Mouse (Mus musculus) hindbrain, embryonic 10.5 days (tissue): ENCODE results near the gene Ttc5. TPM values are rescaled to one million over a fixed set of nuclear protein-coding genes. Genes with fewer than 3 reads are reported as not detected.

Source experiments
- DNase-seq: peaks from one replicate; pipeline ENCODE4 v3.0.0-alpha.2; 2017; ENCODE audit warnings: low spot score
- H3K27ac ChIP-seq: fragments of 300-500 bp; sonication (generic); 2 replicates; pipeline ENCODE4 v1.5.1; 2016; ENCODE audit warnings: mild to moderate bottlenecking, moderate library complexity
- H3K27me3 ChIP-seq: fragments of 300-500 bp; sonication (generic); 2 replicates; pipeline ENCODE4 v1.6.1; 2016; ENCODE audit warnings: mild to moderate bottlenecking; ENCODE audit not compliant: poor library complexity, insufficient read depth, severe bottlenecking
- H3K36me3 ChIP-seq: fragments of 300-500 bp; sonication (generic); 2 replicates; pipeline ENCODE4 v1.6.1; 2016; ENCODE audit warnings: mild to moderate bottlenecking, moderate library complexity
- H3K4me1 ChIP-seq: fragments of 300-500 bp; sonication (generic); replicated peaks from 2 replicates; pipeline ENCODE4 v1.6.1; 2016; ENCODE audit warnings: mild to moderate bottlenecking
- H3K4me3 ChIP-seq: fragments of 300-500 bp; sonication (generic); 2 replicates; pipeline ENCODE4 v1.5.1; 2016; ENCODE audit warnings: mild to moderate bottlenecking, moderate library complexity
- H3K9me3 ChIP-seq: fragments of 300-500 bp; sonication (generic); 2 replicates; pipeline ENCODE4 v1.6.1; 2016; ENCODE audit warnings: mild to moderate bottlenecking, moderate library complexity
- WGBS: fragments of 180-500 bp; shearing (Covaris S2); methylation state at CpG from one replicate; pipeline ENCODE4 v1.1.7; 2016; 5-methylcytosine and 5-hydroxymethylcytosine counted together
- polyA plus RNA-seq: library from polyadenylated mRNA; unstranded; fragments of >200 nt; fragmentation: Nextera tagmentation; extraction: Ambion mirVana; gene quantifications from 2 replicates; pipeline ENCODE4 v1.2.1, GENCODE M21; 2016

The Ttc5 gene
- polyA plus RNA-seq, 1 experiment from 2014 or later = 123 TPM

DNA sequence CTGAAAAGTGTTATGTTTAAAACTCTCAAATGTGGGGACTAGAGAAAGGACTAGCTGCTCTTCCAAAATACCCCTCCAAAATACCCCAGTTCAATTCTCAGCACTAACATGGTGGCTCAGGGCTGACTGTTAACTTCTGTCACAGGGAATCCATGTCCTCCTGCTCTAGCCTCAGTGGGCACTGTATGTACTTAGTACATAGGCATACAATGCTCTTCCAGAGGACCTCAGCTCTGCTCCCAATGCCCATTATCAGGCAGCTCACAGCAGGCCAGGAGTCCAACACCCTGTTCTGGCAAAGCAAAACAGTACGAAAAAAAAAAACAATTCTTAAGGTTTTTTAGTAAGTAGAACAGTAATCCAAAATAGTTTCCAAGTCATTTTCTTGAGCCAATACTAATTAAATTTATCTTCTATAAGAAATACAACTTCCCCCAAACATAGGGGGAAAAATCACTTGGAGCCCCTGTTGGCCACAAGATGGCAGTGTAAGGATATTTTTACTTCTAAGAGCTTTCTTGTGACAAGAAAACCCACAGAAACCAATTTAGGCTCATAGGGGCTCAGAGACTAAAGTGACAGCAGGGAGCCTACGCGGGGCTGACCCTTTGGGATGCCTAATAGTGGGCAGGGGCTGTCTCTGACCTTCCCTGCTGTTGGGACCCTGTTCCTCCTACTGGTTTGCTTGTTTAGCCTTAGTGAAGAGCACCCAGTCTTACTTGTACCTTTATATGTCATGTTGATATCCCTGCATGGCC, 14.4 kb upstream of the Ttc5 start:
- peak; percentile 43 for DNase-seq
- Histone ChIP-seq H3K27ac (no peak overlapping the region), H3K4me3 (peak overlapping the region; percentile 9; the same call in 1 of the 2 replicates), H3K9me3 (no peaks in the 10 kb centered on the region), H3K36me3 (no peaks in the 10 kb centered on the region), H3K27me3 (no peaks in the 10 kb centered on the region), H3K4me1 (peaks cover 3% of the 10 kb centered on the region; the same call in 1 of the 2 replicates)
- WGBS = 6% methylated on average over 3 of the region's 3 CpGs

DNA sequence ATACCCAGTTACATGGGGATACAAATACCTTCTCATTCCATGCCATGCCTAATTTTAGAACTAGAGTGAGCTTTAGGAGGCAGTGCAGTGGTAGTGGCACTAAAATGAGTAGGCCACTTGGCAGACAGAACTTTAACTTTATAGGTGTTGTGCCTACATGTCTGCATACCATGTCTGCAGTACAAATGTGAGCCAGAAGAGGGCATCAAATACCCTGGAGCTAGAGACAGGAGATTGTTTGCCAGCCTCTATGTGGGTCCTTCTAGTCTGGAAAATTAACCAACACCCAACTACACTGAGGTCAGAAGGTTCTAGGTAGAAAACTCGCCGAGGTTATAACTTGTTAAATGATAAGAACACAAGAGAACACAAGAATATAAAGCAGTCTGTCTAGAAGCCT, 13.2 kb upstream of the Ttc5 start:
- 71% methylated on average over 2 of the region's 2 CpGs for WGBS
- Histone ChIP-seq H3K4me1 (peaks cover 3% of the 10 kb centered on the region; the same call in 1 of the 2 replicates), H3K36me3 (no peaks in the 10 kb centered on the region), H3K27ac (no peak overlapping the region), H3K4me3 (no peak overlapping the region), H3K27me3 (no peaks in the 10 kb centered on the region), H3K9me3 (no peaks in the 10 kb centered on the region)
- DNase-seq = no peak

DNA sequence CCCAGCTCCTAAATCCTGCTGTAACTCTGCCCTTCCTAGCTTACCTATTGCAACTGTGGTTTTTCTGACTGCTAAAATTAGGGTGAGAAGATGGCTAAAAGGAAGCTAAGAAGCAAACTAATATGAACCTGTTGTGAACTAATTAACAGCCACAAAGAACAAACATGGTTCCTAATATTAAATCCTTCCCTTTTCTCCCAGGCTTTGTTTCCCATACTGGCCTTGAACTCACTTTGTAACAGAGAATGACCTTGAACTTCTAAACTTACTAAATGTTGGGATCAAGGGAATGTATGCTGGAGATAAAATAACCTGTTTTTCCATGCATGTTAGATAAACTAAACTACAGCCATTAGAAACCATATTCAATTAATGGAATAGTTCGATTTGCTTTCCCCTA, 11.1 kb upstream of the Ttc5 start:
- Histone ChIP-seq H3K27me3 (no peaks in the 10 kb centered on the region), H3K9me3 (no peaks in the 10 kb centered on the region), H3K36me3 (no peaks in the 10 kb centered on the region), H3K27ac (no peak overlapping the region), H3K4me1 (peaks cover 3% of the 10 kb centered on the region; the same call in 1 of the 2 replicates), H3K4me3 (no peak overlapping the region)
- WGBS = 89% methylated on average over 1 of the region's 1 CpGs
- DNase-seq = no peak

- no peak for DNase-seq
- Histone ChIP-seq H3K36me3 (no peaks in the 10 kb centered on the region), H3K9me3 (no peaks in the 10 kb centered on the region), H3K27me3 (no peaks in the 10 kb centered on the region), H3K4me3 (no peak overlapping the region), H3K27ac (no peak overlapping the region), H3K4me1 (peaks cover 3% of the 10 kb centered on the region; the same call in 1 of the 2 replicates)
- WGBS = 86% methylated on average over 4 of the region's 4 CpGs
These were observed 10.6 kb upstream of the Ttc5 start for GRCm38 (mm10) chr14:50795965-50796364.

GRCm38 (mm10) chr14:50795261-50795935, 10.1 kb upstream of the Ttc5 start:
- no peak for DNase-seq
- Histone ChIP-seq H3K36me3 (no peaks in the 10 kb centered on the region), H3K9me3 (no peaks in the 10 kb centered on the region), H3K4me1 (peaks cover 3% of the 10 kb centered on the region; the same call in 1 of the 2 replicates), H3K4me3 (no peak overlapping the region), H3K27me3 (no peaks in the 10 kb centered on the region), H3K27ac (no peak overlapping the region)
- WGBS = 91% methylated on average over 24 of the region's 24 CpGs

DNA sequence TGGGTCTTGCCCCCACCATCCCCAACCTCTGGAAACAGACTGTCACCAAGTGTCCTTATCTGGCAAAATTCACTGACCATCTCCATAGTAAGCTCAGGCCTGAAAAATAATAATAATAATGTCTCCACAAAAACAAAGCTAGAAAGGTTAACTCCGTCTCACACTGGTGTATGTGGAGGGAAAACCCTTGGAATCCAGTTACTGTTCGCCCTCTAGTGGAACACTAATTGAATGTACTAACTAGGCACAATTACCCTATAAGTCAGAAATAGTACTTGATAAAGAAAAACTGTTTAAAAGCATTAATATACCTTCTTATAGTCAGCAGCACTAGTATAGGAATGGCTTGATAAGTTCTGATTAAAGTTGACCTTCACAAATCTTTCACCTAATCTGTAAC, 2.8 kb upstream of the Ttc5 start:
- no peak overlapping the region for H3K27ac ChIP-seq
- WGBS = 13% methylated on average over 2 of the region's 2 CpGs
- H3K36me3 ChIP-seq = no peaks in the 10 kb centered on the region
- no peak overlapping the region for H3K4me3 ChIP-seq
- H3K9me3 ChIP-seq = no peaks in the 10 kb centered on the region
- no peaks in the 10 kb centered on the region for H3K27me3 ChIP-seq
- H3K4me1 ChIP-seq = peaks cover 8% of the 10 kb centered on the region
- no peak for DNase-seq

DNA sequence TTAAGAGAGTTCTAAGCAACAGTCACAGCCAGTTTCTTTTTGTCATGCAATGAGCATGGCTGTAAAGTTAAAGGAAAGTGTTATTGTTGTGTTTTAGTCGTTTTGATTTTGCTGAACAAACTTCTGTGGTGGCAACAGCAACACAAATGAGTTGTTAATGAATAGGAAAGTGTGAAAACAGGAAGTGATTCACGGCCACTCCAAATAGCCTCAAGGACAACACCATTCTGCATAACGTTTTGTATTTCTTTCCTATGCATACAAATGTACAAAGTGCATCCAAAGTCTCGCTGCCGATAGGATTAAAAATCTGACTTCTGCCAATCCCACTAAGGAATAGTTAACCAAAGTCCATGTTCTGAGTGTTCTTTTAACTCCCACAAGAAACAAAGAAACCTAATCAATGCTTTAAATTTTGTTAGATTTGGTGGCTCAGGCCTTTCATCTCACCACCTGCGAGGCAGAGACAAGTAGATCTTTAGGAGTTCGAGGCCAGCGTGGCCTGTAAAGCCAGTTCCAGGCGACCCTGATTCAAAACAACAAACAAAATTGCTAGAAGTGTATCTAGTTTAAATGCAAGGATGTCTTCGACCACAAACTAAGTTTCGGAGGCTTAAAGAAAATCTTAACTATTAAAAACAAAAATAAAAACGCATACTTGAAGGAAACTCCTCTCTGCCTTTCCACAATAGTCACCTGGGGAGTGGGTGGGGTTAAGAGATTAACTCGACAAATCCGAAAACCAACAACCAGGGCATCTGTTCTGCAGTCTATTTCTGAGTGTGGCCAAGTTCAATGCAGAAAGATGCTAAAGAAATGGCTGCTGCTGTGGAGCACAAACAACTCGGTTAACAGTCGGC, 698 bp downstream of the Ttc5 start:
- Histone ChIP-seq H3K4me1 (peaks cover 8% of the 10 kb centered on the region), H3K36me3 (peaks cover 29% of the 10 kb centered on the region), H3K27ac (peak overlapping the region; percentile 94), H3K4me3 (peak overlapping the region; percentile 82), H3K27me3 (no peaks in the 10 kb centered on the region), H3K9me3 (no peaks in the 10 kb centered on the region; the same call in 1 of the 2 replicates)
- 30% methylated on average over 16 of the region's 16 CpGs for WGBS
- DNase-seq = no peak

- no peak for DNase-seq
- H3K9me3 ChIP-seq = no peaks in the 10 kb centered on the region; the same call in 1 of the 2 replicates
- no peak overlapping the region for H3K27ac ChIP-seq
- H3K4me3 ChIP-seq = no peak overlapping the region
- peaks cover 8% of the 10 kb centered on the region for H3K4me1 ChIP-seq
- H3K36me3 ChIP-seq = peaks cover 49% of the 10 kb centered on the region
- WGBS = 95% methylated on average over 3 of the region's 3 CpGs
- no peaks in the 10 kb centered on the region for H3K27me3 ChIP-seq
These were observed 3.2 kb downstream of the Ttc5 start for GRCm38 (mm10) chr14:50782166-50782565.

GRCm38 (mm10) chr14:50771342-50771741, 14.0 kb downstream of the Ttc5 start:
- no peaks in the 10 kb centered on the region for H3K9me3 ChIP-seq
- WGBS = 83% methylated on average over 2 of the region's 2 CpGs
- no peaks in the 10 kb centered on the region for H3K4me1 ChIP-seq
- H3K27me3 ChIP-seq = no peaks in the 10 kb centered on the region
- H3K4me3 ChIP-seq = no peak overlapping the region
- no peak overlapping the region for H3K27ac ChIP-seq
- peaks cover 96% of the 10 kb centered on the region for H3K36me3 ChIP-seq
- DNase-seq = no peak

- H3K9me3 ChIP-seq = no peaks in the 10 kb centered on the region
- H3K4me1 ChIP-seq = no peaks in the 10 kb centered on the region
- no peak for DNase-seq
- H3K36me3 ChIP-seq = peaks cover 75% of the 10 kb centered on the region
- H3K27ac ChIP-seq = no peak overlapping the region
- 92% methylated on average over 6 of the region's 6 CpGs for WGBS
- no peak overlapping the region for H3K4me3 ChIP-seq
- H3K27me3 ChIP-seq = no peaks in the 10 kb centered on the region
These were observed 19.6 kb downstream of the Ttc5 start for GRCm38 (mm10) chr14:50765736-50766135.

DNA sequence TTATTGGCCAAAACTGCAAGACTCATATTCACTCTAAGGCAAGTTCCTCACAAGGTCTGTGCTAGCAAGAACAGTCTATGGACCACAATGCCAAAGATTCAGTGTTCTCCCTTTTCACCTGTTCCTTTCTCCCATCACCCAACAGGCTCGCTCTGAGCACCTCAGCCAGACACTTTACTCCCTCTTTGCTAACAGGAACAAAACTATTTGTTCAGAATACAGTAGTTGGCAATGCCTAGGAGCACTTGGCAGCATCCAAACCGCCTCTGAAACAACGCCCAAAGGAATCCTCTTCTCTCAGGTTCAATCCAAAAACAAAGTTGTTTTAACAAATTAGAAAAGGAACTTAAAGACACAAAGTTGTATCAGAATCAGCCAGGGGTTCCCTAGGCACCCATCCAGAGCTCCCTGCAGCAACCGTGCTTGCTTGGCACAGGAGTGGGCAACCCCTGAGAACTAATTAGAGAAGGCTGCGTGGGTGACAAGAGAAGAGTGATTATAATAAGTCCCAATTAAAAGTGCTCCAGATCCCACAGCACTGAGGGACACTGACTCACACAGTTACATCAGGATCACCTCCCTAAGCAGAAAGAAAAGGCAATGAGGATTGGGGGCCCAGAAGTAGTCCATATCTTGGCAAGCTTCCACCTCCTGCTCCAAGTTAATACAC, 26.8 kb downstream of the Ttc5 start:
- Histone ChIP-seq H3K9me3 (no peaks in the 10 kb centered on the region), H3K36me3 (peaks cover 8% of the 10 kb centered on the region), H3K27me3 (no peaks in the 10 kb centered on the region), H3K4me1 (no peaks in the 10 kb centered on the region), H3K4me3 (no peak overlapping the region), H3K27ac (no peak overlapping the region)
- WGBS = 82% methylated on average over 5 of the region's 5 CpGs
- no peak for DNase-seq

- no peak for DNase-seq
- Histone ChIP-seq H3K4me3 (no peak within 1 kb of the TSS), H3K27ac (no peak within 1 kb of the TSS), H3K4me1 (no peaks in the 10 kb centered on the region), H3K9me3 (no peaks in the 10 kb centered on the region), H3K27me3 (no peaks in the 10 kb centered on the region), H3K36me3 (no peaks in the 10 kb centered on the region)
These were observed 40.3 kb downstream of the Ttc5 start, which contains the start of gene Olfr749 for GRCm38 (mm10) chr14:50744994-50745393. TSS of gene Olfr749 (minus strand) at chr14:50745094.
